Mouse (Mus musculus): ENCODE data around the gene Clec14a. TPM values are rescaled to one million over a fixed set of nuclear protein-coding genes. Genes with fewer than 3 reads are reported as not detected.

Gene Clec14a
- total and polyA plus RNA-seq, 2 experiments from 2014 or later = 6.0 to 6.5 TPM

- H3K9me3 ChIP-seq (ENCODE audit: low read length) = no peaks in the 10 kb centered on the region
- DNase-seq (ENCODE audit: low spot score) = no peak
- H3K4me3 ChIP-seq (ENCODE audit: low read depth, low read length) = no peak overlapping the region
- 81% methylated on average over 5 of the region's 5 CpGs for whole genome bisulfite sequencing
- no peak overlapping the region for H3K27ac ChIP-seq (ENCODE audit: low read depth, low read length)
- no peak for ATAC-seq (ENCODE audit: low FRiP score)
- no peaks in the 10 kb centered on the region for H3K36me3 ChIP-seq (ENCODE audit: insufficient read depth, low read length)
- H3K4me1 ChIP-seq (ENCODE audit: insufficient read depth, low read length) = no peaks in the 10 kb centered on the region
- TF ChIP-seq CTCF (IDR thresholded peaks at IDR 0.05) = no peak
- H3K27me3 ChIP-seq (ENCODE audit: insufficient read depth, low read length) = no peaks in the 10 kb centered on the region
- H3K4me2 ChIP-seq (ENCODE audit: low read depth, low read length, poor library complexity, severe bottlenecking) = no peak overlapping the region
- no peak overlapping the region for H3K9ac ChIP-seq (replicated peaks; ENCODE audit: low read length, poor library complexity, severe bottlenecking)
Observed at GRCm38 (mm10) chr12:58225644-58226043, 43.4 kb downstream of the Clec14a start.

GRCm38 (mm10) chr12:58219078-58219477, 50.0 kb downstream of the Clec14a start:
- 89% methylated on average over 3 of the region's 3 CpGs for WGBS
- Histone ChIP-seq H3K9ac (replicated peaks; ENCODE audit: low read length, poor library complexity, severe bottlenecking) (no peak overlapping the region), H3K4me1 (ENCODE audit: insufficient read depth, low read length) (no peaks in the 10 kb centered on the region), H3K4me2 (ENCODE audit: low read depth, low read length, poor library complexity, severe bottlenecking) (no peak overlapping the region), H3K27ac (ENCODE audit: low read depth, low read length) (no peak overlapping the region), H3K4me3 (ENCODE audit: low read depth, low read length) (no peak overlapping the region), H3K9me3 (ENCODE audit: low read length) (no peaks in the 10 kb centered on the region), H3K36me3 (ENCODE audit: insufficient read depth, low read length) (no peaks in the 10 kb centered on the region), H3K27me3 (ENCODE audit: insufficient read depth, low read length) (no peaks in the 10 kb centered on the region)
- TF ChIP-seq CTCF (IDR thresholded peaks at IDR 0.05) = no peak
- ATAC-seq (ENCODE audit: low FRiP score) (no peak), DNase-seq (ENCODE audit: low spot score) (no peak)

DNA sequence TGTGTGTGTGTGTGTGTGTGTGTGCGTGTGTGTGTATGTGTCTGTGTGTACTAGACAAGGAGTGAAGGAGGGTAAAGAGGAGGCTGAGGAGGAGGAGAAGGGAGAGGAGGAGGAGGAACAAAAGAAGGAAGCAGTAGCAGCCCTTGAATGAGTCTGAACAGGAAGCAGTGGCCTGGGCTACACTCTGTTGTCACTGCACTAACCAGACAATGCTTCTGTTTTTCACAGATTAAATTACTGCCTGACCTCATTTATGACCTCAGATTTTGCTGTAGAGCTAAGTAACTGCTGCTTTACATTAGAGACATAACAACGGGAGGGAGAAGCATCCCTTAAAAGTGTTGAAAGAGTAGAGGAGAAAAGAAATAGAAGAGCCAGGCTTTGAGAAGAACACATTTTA, 52.9 kb downstream of the Clec14a start:
- peaks cover 4% of the 10 kb centered on the region for H3K4me1 ChIP-seq (ENCODE audit: insufficient read depth, low read length)
- H3K4me2 ChIP-seq (ENCODE audit: low read depth, low read length, poor library complexity, severe bottlenecking) = peak overlapping the region; percentile 28; the same call in 1 of the 2 replicates
- no peaks in the 10 kb centered on the region for H3K36me3 ChIP-seq (ENCODE audit: insufficient read depth, low read length)
- H3K4me3 ChIP-seq (ENCODE audit: low read depth, low read length) = no peak overlapping the region
- no peak overlapping the region for H3K27ac ChIP-seq (ENCODE audit: low read depth, low read length)
- ATAC-seq (ENCODE audit: low FRiP score) (no peak), DNase-seq (ENCODE audit: low spot score) (no peak)
- no peak overlapping the region for H3K9ac ChIP-seq (replicated peaks; ENCODE audit: low read length, poor library complexity, severe bottlenecking)
- no peaks in the 10 kb centered on the region for H3K27me3 ChIP-seq (ENCODE audit: insufficient read depth, low read length)
- H3K9me3 ChIP-seq (ENCODE audit: low read length) = no peaks in the 10 kb centered on the region
- WGBS = 69% methylated on average over 2 of the region's 2 CpGs
- no peak for TF ChIP-seq CTCF (IDR thresholded peaks at IDR 0.05)

Other genes with a start within 250 kb of the Clec14a start
- gene Sstr1, start 57.5 kb downstream of the Clec14a start, total RNA-seq (2014; rRNA removed) = 39.9 and 49.7 TPM in 2 replicates
- gene Sstr1, start 57.5 kb downstream of the Clec14a start, polyA plus RNA-seq (2015; fragmentation: Nextera tagmentation; extraction: Ambion mirVana) = 13.4 and 17.3 TPM in 2 replicates